Mouse (Mus musculus): ENCODE data around the gene Rhoa. TPM values are rescaled to one million over a fixed set of nuclear protein-coding genes. Genes with fewer than 3 reads are reported as not detected.
A peak's percentile ranks its signal among the peaks of the same experiment; 100 is the strongest.

The Rhoa gene
- polyA plus RNA-seq, 1 experiment from 2014 or later: 276 TPM

GRCm38 (mm10) chr9:108296453-108297355 lies 9.2 kb upstream of the Rhoa start, which contains the start of gene Amt:
Gene Amt (plus strand): TSS chr9:108296853.
- H3K36me3 ChIP-seq (ENCODE audit: control insufficient read depth, insufficient read depth, low read length): peaks cover 43% of the 10 kb centered on the region
- no peaks in the 10 kb centered on the region for H3K9me3 ChIP-seq (replicated peaks; ENCODE audit: control insufficient read depth, low read length)
- peak within 1 kb of the TSS; percentile 40; the same call in 1 of the 2 replicates for H3K27ac ChIP-seq (ENCODE audit: low read depth, low read length)
- 20% methylated on average over 18 of the region's 18 CpGs for WGBS
- H3K4me2 ChIP-seq (ENCODE audit: low read length): peak within 1 kb of the TSS; percentile 39
- no peaks in the 10 kb centered on the region for H3K27me3 ChIP-seq (replicated peaks; ENCODE audit: control insufficient read depth, insufficient read depth, low read length)
- ATAC-seq: peak; percentile 70
- no peaks in the 10 kb centered on the region for H3K4me1 ChIP-seq (ENCODE audit: control insufficient read depth, insufficient read depth, low read length)
- H3K9ac ChIP-seq (ENCODE audit: low read length): peak within 1 kb of the TSS; percentile 49; the same call in 1 of the 2 replicates
- peak within 1 kb of the TSS; percentile 13; the same call in 1 of the 2 replicates for H3K4me3 ChIP-seq (ENCODE audit: low read depth, low read length)
- DNase-seq (ENCODE audit: low spot score): peak; percentile 40

- Histone ChIP-seq H3K4me3 (ENCODE audit: low read depth, low read length) (no peak overlapping the region), H3K4me1 (ENCODE audit: control insufficient read depth, insufficient read depth, low read length) (peaks cover 6% of the 10 kb centered on the region; the same call in 1 of the 2 replicates), H3K36me3 (ENCODE audit: control insufficient read depth, insufficient read depth, low read length) (peaks cover 37% of the 10 kb centered on the region), H3K27me3 (replicated peaks; ENCODE audit: control insufficient read depth, insufficient read depth, low read length) (no peaks in the 10 kb centered on the region), H3K9ac (ENCODE audit: low read length) (no peak overlapping the region), H3K9me3 (replicated peaks; ENCODE audit: control insufficient read depth, low read length) (no peaks in the 10 kb centered on the region), H3K27ac (ENCODE audit: low read depth, low read length) (no peak overlapping the region), H3K4me2 (ENCODE audit: low read length) (no peak overlapping the region)
- no peak for ATAC-seq
- 89% methylated on average over 3 of the region's 3 CpGs for WGBS
- no peak for DNase-seq (ENCODE audit: low spot score)
Measured at GRCm38 (mm10) chr9:108301853-108302252, 4.1 kb upstream of the Rhoa start.

- Histone ChIP-seq H3K27me3 (replicated peaks; ENCODE audit: control insufficient read depth, insufficient read depth, low read length) (no peaks in the 10 kb centered on the region), H3K27ac (ENCODE audit: low read depth, low read length) (no peak overlapping the region), H3K9ac (ENCODE audit: low read length) (peak overlapping the region; percentile 88; the same call in 1 of the 2 replicates), H3K4me2 (ENCODE audit: low read length) (peak overlapping the region; percentile 86), H3K4me3 (ENCODE audit: low read depth, low read length) (peak overlapping the region; percentile 96), H3K36me3 (ENCODE audit: control insufficient read depth, insufficient read depth, low read length) (peaks cover 32% of the 10 kb centered on the region), H3K4me1 (ENCODE audit: control insufficient read depth, insufficient read depth, low read length) (peaks cover 20% of the 10 kb centered on the region), H3K9me3 (replicated peaks; ENCODE audit: control insufficient read depth, low read length) (no peaks in the 10 kb centered on the region)
- no peak for ATAC-seq
- no peak for DNase-seq (ENCODE audit: low spot score)
- 85% methylated on average over 4 of the region's 4 CpGs for WGBS
Measured at GRCm38 (mm10) chr9:108304716-108305115, 1.2 kb upstream of the Rhoa start.

- no peak for DNase-seq (ENCODE audit: low spot score)
- H3K36me3 ChIP-seq (ENCODE audit: control insufficient read depth, insufficient read depth, low read length): peaks cover 31% of the 10 kb centered on the region
- H3K4me2 ChIP-seq (ENCODE audit: low read length): peak overlapping the region; percentile 86
- 13% methylated on average over 1 of the region's 1 CpGs for WGBS
- H3K9me3 ChIP-seq (replicated peaks; ENCODE audit: control insufficient read depth, low read length): no peaks in the 10 kb centered on the region
- H3K27me3 ChIP-seq (replicated peaks; ENCODE audit: control insufficient read depth, insufficient read depth, low read length): no peaks in the 10 kb centered on the region
- peaks cover 20% of the 10 kb centered on the region for H3K4me1 ChIP-seq (ENCODE audit: control insufficient read depth, insufficient read depth, low read length)
- peak overlapping the region; percentile 88 for H3K9ac ChIP-seq (ENCODE audit: low read length)
- H3K4me3 ChIP-seq (ENCODE audit: low read depth, low read length): peak overlapping the region; percentile 96
- ATAC-seq: no peak; the same call in 1 of the 2 replicates
- H3K27ac ChIP-seq (ENCODE audit: low read depth, low read length): peak overlapping the region; percentile 98; the same call in 1 of the 2 replicates
Measured at GRCm38 (mm10) chr9:108305170-108305569, 759 bp upstream of the Rhoa start.

GRCm38 (mm10) chr9:108306571-108306980 lies 647 bp downstream of the Rhoa start:
- under 1% methylated on average over 35 of the region's 51 CpGs for WGBS
- no peaks in the 10 kb centered on the region for H3K9me3 ChIP-seq (replicated peaks; ENCODE audit: control insufficient read depth, low read length)
- H3K4me3 ChIP-seq (ENCODE audit: low read depth, low read length): peak overlapping the region; percentile 96
- ATAC-seq (peak; percentile 73), DNase-seq (ENCODE audit: low spot score) (peak; percentile 76)
- H3K27ac ChIP-seq (ENCODE audit: low read depth, low read length): peak overlapping the region; percentile 98
- no peaks in the 10 kb centered on the region for H3K27me3 ChIP-seq (replicated peaks; ENCODE audit: control insufficient read depth, insufficient read depth, low read length)
- H3K4me2 ChIP-seq (ENCODE audit: low read length): peak overlapping the region; percentile 65
- peak overlapping the region; percentile 90 for H3K9ac ChIP-seq (ENCODE audit: low read length)
- peaks cover 20% of the 10 kb centered on the region for H3K4me1 ChIP-seq (ENCODE audit: control insufficient read depth, insufficient read depth, low read length)
- H3K36me3 ChIP-seq (ENCODE audit: control insufficient read depth, insufficient read depth, low read length): peaks cover 19% of the 10 kb centered on the region

- Histone ChIP-seq H3K9me3 (replicated peaks; ENCODE audit: control insufficient read depth, low read length) (no peaks in the 10 kb centered on the region), H3K4me3 (ENCODE audit: low read depth, low read length) (peak overlapping the region; percentile 96), H3K4me1 (ENCODE audit: control insufficient read depth, insufficient read depth, low read length) (peaks cover 20% of the 10 kb centered on the region), H3K36me3 (ENCODE audit: control insufficient read depth, insufficient read depth, low read length) (peaks cover 15% of the 10 kb centered on the region), H3K4me2 (ENCODE audit: low read length) (peak overlapping the region; percentile 65), H3K27me3 (replicated peaks; ENCODE audit: control insufficient read depth, insufficient read depth, low read length) (no peaks in the 10 kb centered on the region), H3K27ac (ENCODE audit: low read depth, low read length) (peak overlapping the region; percentile 98), H3K9ac (ENCODE audit: low read length) (peak overlapping the region; percentile 90)
- DNase-seq (ENCODE audit: low spot score) (no peak), ATAC-seq (no peak)
- WGBS: 22% methylated on average over 12 of the region's 12 CpGs
Measured at GRCm38 (mm10) chr9:108307021-108307807, 1.3 kb downstream of the Rhoa start.

GRCm38 (mm10) chr9:108308141-108308540 lies 2.2 kb downstream of the Rhoa start:
- H3K36me3 ChIP-seq (ENCODE audit: control insufficient read depth, insufficient read depth, low read length): peaks cover 9% of the 10 kb centered on the region
- peaks cover 20% of the 10 kb centered on the region for H3K4me1 ChIP-seq (ENCODE audit: control insufficient read depth, insufficient read depth, low read length)
- ATAC-seq (no peak), DNase-seq (ENCODE audit: low spot score) (no peak)
- WGBS: 58% methylated on average over 2 of the region's 2 CpGs
- peak overlapping the region; percentile 1; the same call in 1 of the 2 replicates for H3K9ac ChIP-seq (ENCODE audit: low read length)
- peak overlapping the region; percentile 65 for H3K4me2 ChIP-seq (ENCODE audit: low read length)
- H3K4me3 ChIP-seq (ENCODE audit: low read depth, low read length): peak overlapping the region; percentile 96
- H3K27me3 ChIP-seq (replicated peaks; ENCODE audit: control insufficient read depth, insufficient read depth, low read length): no peaks in the 10 kb centered on the region
- no peaks in the 10 kb centered on the region for H3K9me3 ChIP-seq (replicated peaks; ENCODE audit: control insufficient read depth, low read length)
- no peak overlapping the region for H3K27ac ChIP-seq (ENCODE audit: low read depth, low read length)

- no peak overlapping the region for H3K4me3 ChIP-seq (ENCODE audit: low read depth, low read length)
- H3K27me3 ChIP-seq (replicated peaks; ENCODE audit: control insufficient read depth, insufficient read depth, low read length): no peaks in the 10 kb centered on the region
- WGBS: 95% methylated on average over 3 of the region's 3 CpGs
Measured at GRCm38 (mm10) chr9:108317572-108317971, 11.6 kb downstream of the Rhoa start.

More at GRCm38 (mm10) chr9:108317572-108317971, 11.6 kb downstream of the Rhoa start:
- no peak for ATAC-seq
- H3K9ac ChIP-seq (ENCODE audit: low read length): no peak overlapping the region
- peaks cover 13% of the 10 kb centered on the region; the same call in 1 of the 2 replicates for H3K36me3 ChIP-seq (ENCODE audit: control insufficient read depth, insufficient read depth, low read length)
- H3K9me3 ChIP-seq (replicated peaks; ENCODE audit: control insufficient read depth, low read length): no peaks in the 10 kb centered on the region
- no peaks in the 10 kb centered on the region for H3K4me1 ChIP-seq (ENCODE audit: control insufficient read depth, insufficient read depth, low read length)
- H3K4me2 ChIP-seq (ENCODE audit: low read length): no peak overlapping the region
- no peak for DNase-seq (ENCODE audit: low spot score)
- H3K27ac ChIP-seq (ENCODE audit: low read depth, low read length): no peak overlapping the region
